Mouse (Mus musculus) stomach, postnatal 0 days (tissue): ENCODE data around the gene Mrpl27.

ENCODE experiments used
- CTCF ChIP-seq: IDR thresholded peaks from 2 replicates; pipeline ENCODE4 v1.5.1; 2016; ENCODE audit warnings: antibody characterized with exemption, low read depth, mild to moderate bottlenecking, moderate library complexity
- EP300 ChIP-seq: optimal IDR thresholded peaks from 2 replicates; pipeline ENCODE3; 2016; ENCODE audit warnings: antibody characterized with exemption

GRCm38 (mm10) chr11:94629884-94630198 lies 23.7 kb upstream of the Mrpl27 start:
- TF ChIP-seq CTCF (no peak), EP300 (no peak)
